Mouse (Mus musculus) spleen, postnatal 4 days (tissue): ENCODE results near the gene Wtip.
A peak's percentile ranks its signal among the peaks of the same experiment; 100 is the strongest.
"Not testable (repeated sequence)": the region's sequence is repeated elsewhere in the genome, so short reads cannot be mapped to it uniquely, and the experiment has no call there.

Experiments used
- DNase-seq, 2 experiments: peaks; one replicate each; pipeline ENCODE4 v3.0.0; 2022; ENCODE audit warnings: low spot score in 2 of 2

Wtip gene

GRCm38 (mm10) chr7:34133117-34133762 lies at the start of gene Wtip:
Gene Wtip (minus strand): TSS chr7:34133268.
- DNase-seq = peak in 1 of 2 experiments; percentile 29

- not testable (repeated sequence) for DNase-seq
Observed at GRCm38 (mm10) chr7:34176241-34176640, 43.2 kb upstream of the Wtip start.

- DNase-seq = no peak
Observed at GRCm38 (mm10) chr7:34172251-34172650, 39.2 kb upstream of the Wtip start.

GRCm38 (mm10) chr7:34169454-34169853 lies 36.4 kb upstream of the Wtip start, which contains the start of gene Uba2:
Gene Uba2 (minus strand): TSS chr7:34169599.
- DNase-seq = no peak

- peak; percentile 87 to 94 for DNase-seq
Observed at GRCm38 (mm10) chr7:34168470-34169251, 35.6 kb upstream of the Wtip start.

GRCm38 (mm10) chr7:34167766-34168469 lies 34.9 kb upstream of the Wtip start:
- no peak for DNase-seq

- peak; percentile 50 to 77 for DNase-seq
Observed at GRCm38 (mm10) chr7:34166850-34167249, 33.8 kb upstream of the Wtip start.

- no peak for DNase-seq
Observed at GRCm38 (mm10) chr7:34165999-34166398, 32.9 kb upstream of the Wtip start.

- DNase-seq = no peak
Observed at GRCm38 (mm10) chr7:34164671-34165070, 31.6 kb upstream of the Wtip start.

- DNase-seq = no peak
Observed at GRCm38 (mm10) chr7:34159167-34159566, 26.1 kb upstream of the Wtip start.

- DNase-seq = no peak
Observed at GRCm38 (mm10) chr7:34157994-34158393, 24.9 kb upstream of the Wtip start.

GRCm38 (mm10) chr7:34147193-34147592 lies 14.1 kb upstream of the Wtip start:
- DNase-seq = no peak

- no peak for DNase-seq
Observed at GRCm38 (mm10) chr7:34141123-34141522, 8.1 kb upstream of the Wtip start.

- no peak for DNase-seq
Observed at GRCm38 (mm10) chr7:34139493-34139892, 6.4 kb upstream of the Wtip start.

GRCm38 (mm10) chr7:34134336-34134735 lies 1.3 kb upstream of the Wtip start:
- no peak for DNase-seq

GRCm38 (mm10) chr7:34132355-34133079 lies 551 bp downstream of the Wtip start:
- no peak for DNase-seq

GRCm38 (mm10) chr7:34131959-34132354 lies 1.1 kb downstream of the Wtip start:
- DNase-seq = no peak

GRCm38 (mm10) chr7:34131118-34131517 lies 1.9 kb downstream of the Wtip start:
- no peak for DNase-seq

GRCm38 (mm10) chr7:34126291-34126690 lies 6.8 kb downstream of the Wtip start:
- no peak for DNase-seq

GRCm38 (mm10) chr7:34125346-34125745 lies 7.7 kb downstream of the Wtip start:
- DNase-seq = no peak

GRCm38 (mm10) chr7:34122987-34123720 lies 9.9 kb downstream of the Wtip start:
- DNase-seq = no peak
